Comparison of ENCODE assay signal across 8 mouse cellular contexts in the genomic region with DNA sequence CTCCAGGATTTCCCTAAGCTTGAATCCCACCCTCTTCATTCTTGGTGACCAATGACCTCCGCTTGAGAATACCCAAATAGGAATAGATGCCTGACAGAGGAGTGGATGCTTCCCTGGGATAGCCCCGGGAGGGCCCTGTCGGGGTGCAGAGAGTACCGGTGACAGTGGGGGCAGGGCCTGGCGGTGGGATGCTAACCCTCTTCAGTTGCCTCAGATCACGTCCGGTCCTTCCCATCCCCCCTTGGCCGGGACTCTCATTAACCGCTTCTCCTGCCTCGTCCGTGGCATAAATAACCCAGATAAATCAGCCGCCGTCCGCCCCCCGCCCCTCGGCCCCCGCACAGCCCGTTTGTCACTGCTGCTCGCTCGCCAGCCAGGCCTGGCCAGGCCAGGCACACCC. TPM values are rescaled to one million over a fixed set of nuclear protein-coding genes. Genes with fewer than 3 reads are reported as not detected.
DNase-seq lines count a peak whose midpoint lies in the region; ATAC-seq lines count a peak whose summit lies in the region.
"Had no signal": no experiment of that assay in that cellular context is flagged by ENCODE, and none has a peak within 500 bp of the region (broad histone marks: within the 10 kb centered on the region; RNA-seq: fewer than 3 reads in every experiment).

No protein-coding gene starts in this region.

- H3K9ac ChIP-seq in kidney, embryonic 15.5 days: no peak overlapping the region
- H3K9ac ChIP-seq in intestine, embryonic 15.5 days: no peak overlapping the region
- H3K9ac ChIP-seq in neural tube, embryonic 11.5 days (ENCODE audit: low read length): peak overlapping the region; percentile 31

- H3K9me3 ChIP-seq in kidney, embryonic 15.5 days (replicated peaks): no peaks in the 10 kb centered on the region
- no peaks in the 10 kb centered on the region for H3K9me3 ChIP-seq in embryonic facial prominence, embryonic 10.5 days
- no peaks in the 10 kb centered on the region for H3K9me3 ChIP-seq in intestine, embryonic 15.5 days
- no peaks in the 10 kb centered on the region for H3K9me3 ChIP-seq in neural tube, embryonic 11.5 days (ENCODE audit: control insufficient read depth, low read length)

- peak overlapping the region; percentile 54 for H3K4me2 ChIP-seq in kidney, embryonic 15.5 days
- peak overlapping the region; percentile 51 for H3K4me2 ChIP-seq in intestine, embryonic 15.5 days (replicated peaks)
- peak overlapping the region; percentile 35 for H3K4me2 ChIP-seq in neural tube, embryonic 11.5 days (ENCODE audit: low read depth)

- DNase-seq in kidney, postnatal 25 days: no peak
- peak; percentile 50 for DNase-seq in embryonic facial prominence, embryonic 10.5 days (ENCODE audit: low spot score)
- peak; percentile 80 for DNase-seq in neural tube, embryonic 11.5 days (ENCODE audit: low spot score)
- DNase-seq in gastrocnemius, postnatal 10 days: no peak
- DNase-seq in adrenal gland, adult 18-20 months (ENCODE audit: low spot score in 2 of 2): no peak

- H3K27ac ChIP-seq in kidney, embryonic 15.5 days: peak overlapping the region; percentile 82
- peak overlapping the region; percentile 81 for H3K27ac ChIP-seq in embryonic facial prominence, embryonic 10.5 days (replicated peaks)
- H3K27ac ChIP-seq in intestine, embryonic 15.5 days: no peak overlapping the region
- H3K27ac ChIP-seq in neural tube, embryonic 11.5 days (ENCODE audit: low read depth, low read length): peak overlapping the region; percentile 88

- H3K36me3 ChIP-seq in kidney, embryonic 15.5 days: peaks cover 16% of the 10 kb centered on the region
- peaks cover 9% of the 10 kb centered on the region; the same call in 1 of the 2 replicates for H3K36me3 ChIP-seq in embryonic facial prominence, embryonic 10.5 days (replicated peaks)
- H3K36me3 ChIP-seq in intestine, embryonic 15.5 days: peaks cover 2% of the 10 kb centered on the region; the same call in 1 of the 2 replicates
- H3K36me3 ChIP-seq in neural tube, embryonic 11.5 days (ENCODE audit: control insufficient read depth, insufficient read depth, low read length): no peaks in the 10 kb centered on the region; the same call in 1 of the 2 replicates

- peak overlapping the region; percentile 20; the same call in 1 of the 2 replicates for H3K4me3 ChIP-seq in kidney, embryonic 15.5 days (replicated peaks)
- H3K4me3 ChIP-seq in embryonic facial prominence, embryonic 10.5 days: peak overlapping the region; percentile 47
- H3K4me3 ChIP-seq in intestine, embryonic 15.5 days (replicated peaks): 0 out of 2 replicates have a peak overlapping the region, but pooled peaks have one; percentile 4
- H3K4me3 ChIP-seq in neural tube, embryonic 11.5 days (ENCODE audit: low read depth, low read length): no peak overlapping the region

- peaks cover 100% of the 10 kb centered on the region for H3K4me1 ChIP-seq in kidney, embryonic 15.5 days
- peaks cover 100% of the 10 kb centered on the region for H3K4me1 ChIP-seq in embryonic facial prominence, embryonic 10.5 days
- H3K4me1 ChIP-seq in intestine, embryonic 15.5 days (replicated peaks): peaks cover 55% of the 10 kb centered on the region
- peaks cover 81% of the 10 kb centered on the region for H3K4me1 ChIP-seq in neural tube, embryonic 11.5 days (ENCODE audit: control insufficient read depth, insufficient read depth, low read length)

- peaks cover 62% of the 10 kb centered on the region for H3K27me3 ChIP-seq in kidney, embryonic 15.5 days
- peaks cover 87% of the 10 kb centered on the region for H3K27me3 ChIP-seq in embryonic facial prominence, embryonic 10.5 days (replicated peaks; ENCODE audit: low read depth, poor library complexity, severe bottlenecking)
- peaks cover 64% of the 10 kb centered on the region for H3K27me3 ChIP-seq in intestine, embryonic 15.5 days (replicated peaks)
- peaks cover 29% of the 10 kb centered on the region for H3K27me3 ChIP-seq in neural tube, embryonic 11.5 days (ENCODE audit: control insufficient read depth, insufficient read depth, low read length)

- peak; percentile 30; the same call in 1 of the 2 replicates for ATAC-seq in kidney, embryonic 15.5 days (replicated peaks; ENCODE audit: low FRiP score)
- no peak for ATAC-seq in intestine, embryonic 15.5 days
- peak; percentile 48 for ATAC-seq in neural tube, embryonic 11.5 days (ENCODE audit: insufficient read depth, low FRiP score, low TSS enrichment)

- WGBS in kidney, embryonic 15.5 days: 2% methylated on average over 20 of the region's 20 CpGs
- WGBS in embryonic facial prominence, embryonic 10.5 days: 4% methylated on average over 20 of the region's 20 CpGs
- WGBS in intestine, embryonic 15.5 days: 9% methylated on average over 20 of the region's 20 CpGs
- under 1% methylated on average over 20 of the region's 20 CpGs for WGBS in neural tube, embryonic 11.5 days

RNA-seq across cellular contexts. Expression of a gene that starts 3.6 kb away (rescaled TPM):
- polyA plus RNA-seq in kidney, embryonic 15.5 days (2015; fragmentation: Nextera tagmentation; extraction: Ambion mirVana): 1.5 and 2.1 TPM in 2 replicates
- 2.1 and 2.4 TPM in 2 replicates for polyA plus RNA-seq in embryonic facial prominence, embryonic 10.5 days (2016; fragmentation: Nextera tagmentation; extraction: Ambion mirVana)
- 2.6 and 2.7 TPM in 2 replicates for polyA plus RNA-seq in intestine, embryonic 15.5 days (2015; fragmentation: Nextera tagmentation; extraction: Ambion mirVana)
- polyA plus RNA-seq in neural tube, embryonic 11.5 days (2014; fragmentation: Nextera tagmentation; extraction: Ambion mirVana): 2.3 and 2.9 TPM in 2 replicates
- total RNA-seq in gastrocnemius, postnatal 10 days (2021): not detected
- 1 to 10 TPM; 5.1 to 8.1 TPM for total RNA-seq in adrenal gland, adult 18-20 months (2021)
- total RNA-seq: liver, adult 2 months had no signal
- polyA plus RNA-seq: liver, adult 2 months had no signal

RNA-seq across cellular contexts. Expression of a gene that starts 10.9 kb away (rescaled TPM):
- 74.7 and 78.7 TPM in 2 replicates for polyA plus RNA-seq in kidney, embryonic 15.5 days (2015; fragmentation: Nextera tagmentation; extraction: Ambion mirVana)
- 57.1 and 61.3 TPM in 2 replicates for polyA plus RNA-seq in embryonic facial prominence, embryonic 10.5 days (2016; fragmentation: Nextera tagmentation; extraction: Ambion mirVana)
- polyA plus RNA-seq in intestine, embryonic 15.5 days (2015; fragmentation: Nextera tagmentation; extraction: Ambion mirVana): 98.9 and 103 TPM in 2 replicates
- polyA plus RNA-seq in neural tube, embryonic 11.5 days (2014; fragmentation: Nextera tagmentation; extraction: Ambion mirVana): 62.5 and 64.2 TPM in 2 replicates
- total RNA-seq in gastrocnemius, postnatal 10 days (2021): 10 to 100 TPM; 35.6 to 39.7 TPM
- 10 to 100 TPM; 53.2 to 56.1 TPM for total RNA-seq in adrenal gland, adult 18-20 months (2021)

RNA-seq across cellular contexts. Expression of a gene that starts 32.5 kb away (rescaled TPM):
- 35.5 and 40.6 TPM in 2 replicates for polyA plus RNA-seq in kidney, embryonic 15.5 days (2015; fragmentation: Nextera tagmentation; extraction: Ambion mirVana)
- polyA plus RNA-seq in embryonic facial prominence, embryonic 10.5 days (2016; fragmentation: Nextera tagmentation; extraction: Ambion mirVana): 25.3 and 27.0 TPM in 2 replicates
- 35.9 and 36.9 TPM in 2 replicates for polyA plus RNA-seq in intestine, embryonic 15.5 days (2015; fragmentation: Nextera tagmentation; extraction: Ambion mirVana)
- polyA plus RNA-seq in neural tube, embryonic 11.5 days (2014; fragmentation: Nextera tagmentation; extraction: Ambion mirVana): 27.1 and 27.2 TPM in 2 replicates
- 10 to 100 TPM; 22.2 to 32.0 TPM for total RNA-seq in gastrocnemius, postnatal 10 days (2021)
- total RNA-seq in adrenal gland, adult 18-20 months (2021): 10 to 100 TPM; 58.9 to 59.1 TPM

RNA-seq across cellular contexts. Expression of a gene that starts 32.7 kb away (rescaled TPM):
- polyA plus RNA-seq in kidney, embryonic 15.5 days (2015; fragmentation: Nextera tagmentation; extraction: Ambion mirVana): 0.63 and 1.2 TPM in 2 replicates
- 3.3 and 3.5 TPM in 2 replicates for polyA plus RNA-seq in embryonic facial prominence, embryonic 10.5 days (2016; fragmentation: Nextera tagmentation; extraction: Ambion mirVana)
- 2.2 and 2.4 TPM in 2 replicates for polyA plus RNA-seq in intestine, embryonic 15.5 days (2015; fragmentation: Nextera tagmentation; extraction: Ambion mirVana)
- polyA plus RNA-seq in neural tube, embryonic 11.5 days (2014; fragmentation: Nextera tagmentation; extraction: Ambion mirVana): 12.3 and 13.7 TPM in 2 replicates
- under 1 TPM; 0.68 to 0.87 TPM for total RNA-seq in gastrocnemius, postnatal 10 days (2021)
- 1 to 10 TPM; 3.5 to 6.2 TPM for total RNA-seq in adrenal gland, adult 18-20 months (2021)

RNA-seq across cellular contexts. Expression of a gene that starts 59.6 kb away (rescaled TPM):
- polyA plus RNA-seq in kidney, embryonic 15.5 days (2015; fragmentation: Nextera tagmentation; extraction: Ambion mirVana): 67.2 and 80.1 TPM in 2 replicates
- 57.9 and 63.0 TPM in 2 replicates for polyA plus RNA-seq in embryonic facial prominence, embryonic 10.5 days (2016; fragmentation: Nextera tagmentation; extraction: Ambion mirVana)
- polyA plus RNA-seq in intestine, embryonic 15.5 days (2015; fragmentation: Nextera tagmentation; extraction: Ambion mirVana): 70.3 and 70.5 TPM in 2 replicates
- 44.8 and 48.3 TPM in 2 replicates for polyA plus RNA-seq in neural tube, embryonic 11.5 days (2014; fragmentation: Nextera tagmentation; extraction: Ambion mirVana)
- 100 to 1,000 TPM; 107 to 122 TPM for total RNA-seq in gastrocnemius, postnatal 10 days (2021)
- total RNA-seq in adrenal gland, adult 18-20 months (2021): 10 to 100 TPM; 48.9 to 54.4 TPM

Comparison
In these comparisons a context has a peak if more than half of its experiments do, and no peak if none do; other contexts are left out.
1. DNase-seq: peak in embryonic facial prominence, embryonic 10.5 days (single experiment) and neural tube, embryonic 11.5 days (single experiment); none in kidney, postnatal 25 days (0 of 2), gastrocnemius, postnatal 10 days (single experiment) and adrenal gland, adult 18-20 months (0 of 2).
2. Peak in every context shown above with its lines, with median percentiles within 50 percentile points of each other: H3K4me2 ChIP-seq.